Mouse (Mus musculus): ENCODE data around the gene 1700025B11Rik. TPM values are rescaled to one million over a fixed set of nuclear protein-coding genes. Genes with fewer than 3 reads are reported as not detected.
"Not testable (repeated sequence)": the region's sequence is repeated elsewhere in the genome, so short reads cannot be mapped to it uniquely, and the experiment has no call there.

The 1700025B11Rik gene
- total and polyA plus RNA-seq, 2 experiments from 2014 or later: not detected

- Histone ChIP-seq H3K9ac (replicated peaks; ENCODE audit: low read length) (no peak within 1 kb of the TSS), H3K27me3 (ENCODE audit: insufficient read depth, low read length) (no peaks in the 10 kb centered on the region), H3K4me2 (ENCODE audit: low read depth, low read length) (no peak within 1 kb of the TSS), H3K4me3 (ENCODE audit: low read length) (no peak within 1 kb of the TSS), H3K9me3 (ENCODE audit: low read length) (no peaks in the 10 kb centered on the region), H3K4me1 (ENCODE audit: insufficient read depth, low read length) (no peaks in the 10 kb centered on the region), H3K27ac (no peak within 1 kb of the TSS), H3K36me3 (ENCODE audit: insufficient read depth, low read length) (no peaks in the 10 kb centered on the region)
- no peak for TF ChIP-seq CTCF (IDR thresholded peaks at IDR 0.05; ENCODE audit: low read depth)
- DNase-seq (ENCODE audit: low spot score) (no peak), ATAC-seq (no peak)
Measured at GRCm38 (mm10) chr15:77533216-77533615, 28.5 kb downstream of the 1700025B11Rik start, which contains the start of gene Apol7c. TSS of gene Apol7c (minus strand) at chr15:77533316.

- H3K9me3 ChIP-seq (ENCODE audit: low read length); H3K4me3 ChIP-seq (ENCODE audit: low read length); H3K36me3 ChIP-seq (ENCODE audit: insufficient read depth, low read length); H3K4me2 ChIP-seq (ENCODE audit: low read depth, low read length); H3K9ac ChIP-seq (replicated peaks; ENCODE audit: low read length); H3K4me1 ChIP-seq (ENCODE audit: insufficient read depth, low read length); H3K27me3 ChIP-seq (ENCODE audit: insufficient read depth, low read length); H3K27ac ChIP-seq: not testable (repeated sequence)
- TF ChIP-seq CTCF (IDR thresholded peaks at IDR 0.05; ENCODE audit: low read depth): peak; percentile 68
- 15% methylated on average over 6 of the region's 6 CpGs for WGBS
- peak; percentile 74 for DNase-seq (ENCODE audit: low spot score)
- peak; percentile 64; the same call in 1 of the 2 replicates for ATAC-seq
Measured at GRCm38 (mm10) chr15:77523186-77523843, 38.4 kb downstream of the 1700025B11Rik start.

- H3K9ac ChIP-seq (replicated peaks; ENCODE audit: low read length); H3K27me3 ChIP-seq (ENCODE audit: insufficient read depth, low read length); H3K27ac ChIP-seq; H3K4me1 ChIP-seq (ENCODE audit: insufficient read depth, low read length); H3K4me3 ChIP-seq (ENCODE audit: low read length); H3K36me3 ChIP-seq (ENCODE audit: insufficient read depth, low read length); DNase-seq (ENCODE audit: low spot score); H3K9me3 ChIP-seq (ENCODE audit: low read length); ATAC-seq; H3K4me2 ChIP-seq (ENCODE audit: low read depth, low read length): not testable (repeated sequence)
- 71% methylated on average over 4 of the region's 4 CpGs for WGBS
Measured at GRCm38 (mm10) chr15:77520596-77520995, 41.1 kb downstream of the 1700025B11Rik start.

Other genes starting within 250 kb of the 1700025B11Rik start
- gene Apol7a, start 162.8 kb downstream of the 1700025B11Rik start, total RNA-seq (2014; rRNA removed): not detected in 2 replicates
- not detected in 2 replicates for gene Apol7a, start 162.8 kb downstream of the 1700025B11Rik start, polyA plus RNA-seq (2015; fragmentation: Nextera tagmentation; extraction: Ambion mirVana)
- 0.43 and 7.8 TPM in 2 replicates for gene Apol9a, start 150.8 kb downstream of the 1700025B11Rik start, total RNA-seq (2014; rRNA removed)
- gene Apol9a, start 150.8 kb downstream of the 1700025B11Rik start, polyA plus RNA-seq (2015; fragmentation: Nextera tagmentation; extraction: Ambion mirVana): 1.0 and 1.2 TPM in 2 replicates
- gene Apol7b, start 114.4 kb downstream of the 1700025B11Rik start, total RNA-seq (2014; rRNA removed): not detected in 2 replicates
- not detected in 2 replicates for gene Apol7b, start 114.4 kb downstream of the 1700025B11Rik start, polyA plus RNA-seq (2015; fragmentation: Nextera tagmentation; extraction: Ambion mirVana)
- gene Apol10a, start 84.8 kb downstream of the 1700025B11Rik start, total RNA-seq (2014; rRNA removed): 0.10 TPM in 1 of 2 replicates, not detected in the other
- gene Apol10a, start 84.8 kb downstream of the 1700025B11Rik start, polyA plus RNA-seq (2015; fragmentation: Nextera tagmentation; extraction: Ambion mirVana): not detected in 2 replicates
- not detected in 2 replicates for gene Apol11a, start 53.6 kb downstream of the 1700025B11Rik start, total RNA-seq (2014; rRNA removed)
- not detected in 2 replicates for gene Apol11a, start 53.6 kb downstream of the 1700025B11Rik start, polyA plus RNA-seq (2015; fragmentation: Nextera tagmentation; extraction: Ambion mirVana)
- not detected in 2 replicates for gene Apol7c, start 28.6 kb downstream of the 1700025B11Rik start, total RNA-seq (2014; rRNA removed)
- gene Apol7c, start 28.6 kb downstream of the 1700025B11Rik start, polyA plus RNA-seq (2015; fragmentation: Nextera tagmentation; extraction: Ambion mirVana): not detected in 2 replicates
- not detected in 2 replicates for gene Apol10b, start 34.2 kb upstream of the 1700025B11Rik start, total RNA-seq (2014; rRNA removed)
- 0.08 TPM in 1 of 2 replicates, not detected in the other for gene Apol10b, start 34.2 kb upstream of the 1700025B11Rik start, polyA plus RNA-seq (2015; fragmentation: Nextera tagmentation; extraction: Ambion mirVana)
- not detected in 2 replicates for gene Gm36245, start 37.4 kb upstream of the 1700025B11Rik start, total RNA-seq (2014; rRNA removed)
- not detected in 2 replicates for gene Gm36245, start 37.4 kb upstream of the 1700025B11Rik start, polyA plus RNA-seq (2015; fragmentation: Nextera tagmentation; extraction: Ambion mirVana)
- gene Apol11b, start 81.4 kb upstream of the 1700025B11Rik start, total RNA-seq (2014; rRNA removed): not detected in 2 replicates
- gene Apol11b, start 81.4 kb upstream of the 1700025B11Rik start, polyA plus RNA-seq (2015; fragmentation: Nextera tagmentation; extraction: Ambion mirVana): not detected in 2 replicates
- 0.07 TPM in 1 of 2 replicates, not detected in the other for gene Apol7e, start 137.0 kb upstream of the 1700025B11Rik start, total RNA-seq (2014; rRNA removed)
- gene Apol7e, start 137.0 kb upstream of the 1700025B11Rik start, polyA plus RNA-seq (2015; fragmentation: Nextera tagmentation; extraction: Ambion mirVana): not detected in 2 replicates
- 0.37 TPM in 1 of 2 replicates, not detected in the other for gene Apol9b, start 167.1 kb upstream of the 1700025B11Rik start, total RNA-seq (2014; rRNA removed)
- 0.41 and 1.2 TPM in 2 replicates for gene Apol9b, start 167.1 kb upstream of the 1700025B11Rik start, polyA plus RNA-seq (2015; fragmentation: Nextera tagmentation; extraction: Ambion mirVana)
- 0.50 and 0.84 TPM in 2 replicates for gene Apol8, start 195.1 kb upstream of the 1700025B11Rik start, total RNA-seq (2014; rRNA removed)
- 0.35 and 0.50 TPM in 2 replicates for gene Apol8, start 195.1 kb upstream of the 1700025B11Rik start, polyA plus RNA-seq (2015; fragmentation: Nextera tagmentation; extraction: Ambion mirVana)

Measured in hindbrain, postnatal 0 days (tissue).